In genomic region chr12:102330731-102331130, GRCm38 (mm10) we compare ENCODE assay signal across 14 mouse cellular contexts.
"Had no signal": no experiment of that assay in that cellular context is flagged by ENCODE, and none has a peak within 500 bp of the region (broad histone marks: within the 10 kb centered on the region; RNA-seq: fewer than 3 reads in every experiment).

No protein-coding gene starts in this region.

- H3K4me3 ChIP-seq: midbrain, embryonic 10.5 days; midbrain, embryonic 12.5 days; myocyte; neural tube, embryonic 13.5 days; neural tube, embryonic 15.5 days had no signal

- H3K9ac ChIP-seq: lung, embryonic 14.5 days; midbrain, embryonic 12.5 days; neural tube, embryonic 13.5 days; neural tube, embryonic 15.5 days had no signal

- ATAC-seq: midbrain, embryonic 16.5 days had no signal

- H3K27me3 ChIP-seq: midbrain, embryonic 12.5 days; neural tube, embryonic 13.5 days; neural tube, embryonic 15.5 days had no signal

- H3K9me3 ChIP-seq: midbrain, embryonic 10.5 days; midbrain, embryonic 12.5 days; neural tube, embryonic 13.5 days; neural tube, embryonic 15.5 days had no signal

- H3K4me2 ChIP-seq: lung, embryonic 14.5 days; midbrain, embryonic 12.5 days; neural tube, embryonic 13.5 days; neural tube, embryonic 15.5 days had no signal

- H3K36me3 ChIP-seq: midbrain, embryonic 10.5 days; midbrain, embryonic 12.5 days; neural tube, embryonic 13.5 days; neural tube, embryonic 15.5 days had no signal

- H3K27ac ChIP-seq: midbrain, embryonic 10.5 days; midbrain, embryonic 12.5 days; neural tube, embryonic 13.5 days; neural tube, embryonic 15.5 days had no signal

- H3K4me1 ChIP-seq: midbrain, embryonic 10.5 days; midbrain, embryonic 12.5 days; neural tube, embryonic 15.5 days had no signal

- DNase-seq: lung, embryonic 14.5 days; lung, postnatal 10 days; lung, postnatal 4 days; midbrain, embryonic 14.5 days; retina, postnatal 1 day; right cerebral cortex, adult 18-20 months; right cerebral cortex, postnatal 25 days; right cerebral cortex, postnatal 4 days had no signal
